Mouse (Mus musculus) forebrain, embryonic 14.5 days (tissue): ENCODE data around the gene Crnkl1. TPM values are rescaled to one million over a fixed set of nuclear protein-coding genes. Genes with fewer than 3 reads are reported as not detected.
"Not testable (repeated sequence)": the region's sequence is repeated elsewhere in the genome, so short reads cannot be mapped to it uniquely, and the experiment has no call there.

Experiments used
- ATAC-seq: fragments of 200-750 bp; cut with Nextera tagmentation; 2 replicates; pipeline ENCODE4 v1.8.0; 2017; ENCODE audit warnings: mild to moderate bottlenecking, moderate library complexity
- DNase-seq: peaks from one replicate; pipeline ENCODE4 v3.0.0-alpha.2; 2015; ENCODE audit warnings: low spot score
- H3K27ac ChIP-seq: fragments of 300-500 bp; sonication (generic); 2 replicates; pipeline ENCODE4 v1.5.1; 2014; ENCODE audit warnings: low read depth, mild to moderate bottlenecking, control low read depth, low read length, moderate library complexity
- H3K27me3 ChIP-seq: fragments of 300-500 bp; sonication (generic); replicated peaks from 2 replicates; pipeline ENCODE4 v1.6.1; 2014; ENCODE audit warnings: low read length, control low read depth, mixed read lengths; ENCODE audit not compliant: control insufficient read depth, insufficient read depth
- H3K36me3 ChIP-seq: fragments of 300-500 bp; sonication (generic); 2 replicates; pipeline ENCODE4 v1.6.1; 2014; ENCODE audit warnings: low read length, control low read depth; ENCODE audit not compliant: control insufficient read depth, insufficient read depth
- H3K4me1 ChIP-seq: fragments of 300-500 bp; sonication (generic); 2 replicates; pipeline ENCODE4 v1.6.1; 2014; ENCODE audit warnings: antibody characterized with exemption, low read length, control low read depth; ENCODE audit not compliant: control insufficient read depth, insufficient read depth
- H3K4me2 ChIP-seq: fragments of 300-500 bp; sonication (generic); 2 replicates; pipeline ENCODE4 v1.6.1; 2014; ENCODE audit warnings: mild to moderate bottlenecking, control low read depth, low read length
- H3K4me3 ChIP-seq: fragments of 300-500 bp; sonication (generic); 2 replicates; pipeline ENCODE4 v1.5.1; 2014; ENCODE audit warnings: low read depth, low read length, control low read depth
- H3K9ac ChIP-seq: fragments of 300-500 bp; sonication (generic); 2 replicates; pipeline ENCODE4 v1.6.1; 2014; ENCODE audit warnings: mild to moderate bottlenecking, low read length, control low read depth, moderate library complexity
- H3K9me3 ChIP-seq: fragments of 300-500 bp; sonication (generic); replicated peaks from 2 replicates; pipeline ENCODE4 v1.6.1; 2016; ENCODE audit warnings: low read length, control low read depth, mixed read lengths; ENCODE audit not compliant: control insufficient read depth
- WGBS: fragments of 180-500 bp; shearing (Covaris S2); extraction: QIAGEN DNeasy Blood & Tissue Kit; methylation state at CpG from one replicate; pipeline ENCODE4 v1.1.7; 2014; 5-methylcytosine and 5-hydroxymethylcytosine counted together
- polyA plus RNA-seq: library from polyadenylated mRNA; unstranded; fragments of >200 nt; fragmentation: Nextera tagmentation; extraction: Ambion mirVana; gene quantifications from 2 replicates; pipeline ENCODE4 v1.2.1, GENCODE M21; 2014

Gene Crnkl1
- polyA plus RNA-seq, 1 experiment from 2014 or later, result 34.4 TPM

- Histone ChIP-seq H3K4me1 (peaks cover 3% of the 10 kb centered on the region; the same call in 1 of the 2 replicates), H3K4me3 (no peak overlapping the region), H3K4me2 (no peak overlapping the region), H3K27ac (no peak overlapping the region), H3K9me3 (no peaks in the 10 kb centered on the region), H3K36me3 (no peaks in the 10 kb centered on the region), H3K9ac (no peak overlapping the region), H3K27me3 (0 out of 2 replicates have a peak, but pooled peaks cover 6% of the 10 kb centered on the region)
- 52% methylated on average over 7 of the region's 7 CpGs for WGBS
- DNase-seq (no peak), ATAC-seq (no peak)
Observed at GRCm38 (mm10) chr2:145948402-145948954, 13.7 kb upstream of the Crnkl1 start.

- no peaks in the 10 kb centered on the region for H3K4me1 ChIP-seq
- WGBS, result 38% methylated on average over 3 of the region's 3 CpGs
- H3K9ac ChIP-seq, result no peak overlapping the region
- H3K9me3 ChIP-seq, result no peaks in the 10 kb centered on the region
- H3K36me3 ChIP-seq, result no peaks in the 10 kb centered on the region
- no peak for ATAC-seq
- no peaks in the 10 kb centered on the region for H3K27me3 ChIP-seq
- peak; percentile 17 for DNase-seq
- no peak overlapping the region for H3K4me3 ChIP-seq
- H3K4me2 ChIP-seq, result no peak overlapping the region
- no peak overlapping the region for H3K27ac ChIP-seq
Observed at GRCm38 (mm10) chr2:145944286-145944685, 9.5 kb upstream of the Crnkl1 start.

- Histone ChIP-seq H3K27ac (no peak overlapping the region), H3K4me2 (no peak overlapping the region), H3K27me3 (no peaks in the 10 kb centered on the region), H3K4me3 (no peak overlapping the region), H3K9me3 (no peaks in the 10 kb centered on the region), H3K9ac (no peak overlapping the region), H3K36me3 (no peaks in the 10 kb centered on the region), H3K4me1 (no peaks in the 10 kb centered on the region)
- no peak for ATAC-seq
- WGBS, result 72% methylated on average over 3 of the region's 3 CpGs
- DNase-seq, result no peak
Observed at GRCm38 (mm10) chr2:145941403-145941802, 6.6 kb upstream of the Crnkl1 start.

GRCm38 (mm10) chr2:145936975-145937374 is 2.2 kb upstream of the Crnkl1 start:
- Histone ChIP-seq H3K4me3 (no peak overlapping the region), H3K4me1 (peaks cover 7% of the 10 kb centered on the region), H3K27me3 (no peaks in the 10 kb centered on the region), H3K27ac (no peak overlapping the region), H3K9ac (no peak overlapping the region), H3K9me3 (no peaks in the 10 kb centered on the region), H3K36me3 (peaks cover 8% of the 10 kb centered on the region), H3K4me2 (no peak overlapping the region)
- ATAC-seq (no peak), DNase-seq (no peak)
- 90% methylated on average over 8 of the region's 8 CpGs for WGBS

- ATAC-seq (no peak), DNase-seq (peak; percentile 14)
- peaks cover 91% of the 10 kb centered on the region for H3K36me3 ChIP-seq
- H3K27me3 ChIP-seq, result no peaks in the 10 kb centered on the region
- no peaks in the 10 kb centered on the region for H3K4me1 ChIP-seq
- H3K9me3 ChIP-seq, result no peaks in the 10 kb centered on the region
- 92% methylated on average over 8 of the region's 8 CpGs for WGBS
- H3K9ac ChIP-seq, result no peak overlapping the region
- no peak overlapping the region for H3K4me3 ChIP-seq
- no peak overlapping the region for H3K4me2 ChIP-seq
- no peak overlapping the region for H3K27ac ChIP-seq
Observed at GRCm38 (mm10) chr2:145920941-145921650, 13.7 kb downstream of the Crnkl1 start.

GRCm38 (mm10) chr2:145905884-145906283 is 28.9 kb downstream of the Crnkl1 start:
- H3K9ac ChIP-seq, H3K27me3 ChIP-seq, H3K27ac ChIP-seq, ATAC-seq, DNase-seq, H3K4me3 ChIP-seq, H3K4me2 ChIP-seq, H3K9me3 ChIP-seq: not testable (repeated sequence)
- WGBS, result 47% methylated on average over 4 of the region's 4 CpGs
- H3K4me1 ChIP-seq, result peaks cover 10% of the 10 kb centered on the region; the same call in 1 of the 2 replicates
- peaks cover 28% of the 10 kb centered on the region for H3K36me3 ChIP-seq

- no peak for DNase-seq
- Histone ChIP-seq H3K4me1 (peaks cover 10% of the 10 kb centered on the region; the same call in 1 of the 2 replicates), H3K27ac (no peak overlapping the region), H3K9ac (no peak overlapping the region), H3K27me3 (no peaks in the 10 kb centered on the region), H3K9me3 (no peaks in the 10 kb centered on the region), H3K36me3 (peaks cover 20% of the 10 kb centered on the region), H3K4me3 (no peak overlapping the region), H3K4me2 (no peak overlapping the region)
- WGBS, result 85% methylated on average over 6 of the region's 6 CpGs
- ATAC-seq, result no peak
Observed at GRCm38 (mm10) chr2:145905156-145905555, 29.7 kb downstream of the Crnkl1 start.

- peaks cover 10% of the 10 kb centered on the region; the same call in 1 of the 2 replicates for H3K4me1 ChIP-seq
- no peak overlapping the region for H3K27ac ChIP-seq
- no peaks in the 10 kb centered on the region for H3K9me3 ChIP-seq
- DNase-seq (no peak), ATAC-seq (no peak)
- peak overlapping the region; percentile 71 for H3K4me2 ChIP-seq
- H3K36me3 ChIP-seq, result peaks cover 13% of the 10 kb centered on the region
- H3K27me3 ChIP-seq, result no peaks in the 10 kb centered on the region
- 39% methylated on average over 12 of the region's 12 CpGs for WGBS
- peak overlapping the region; percentile 95 for H3K9ac ChIP-seq
- peak overlapping the region; percentile 96 for H3K4me3 ChIP-seq
Observed at GRCm38 (mm10) chr2:145903983-145904616, 30.7 kb downstream of the Crnkl1 start.
